Mouse (Mus musculus): ENCODE results near the gene Ehmt2. TPM values are rescaled to one million over a fixed set of nuclear protein-coding genes. Genes with fewer than 3 reads are reported as not detected.
"Not testable (repeated sequence)": the region's sequence is repeated elsewhere in the genome, so short reads cannot be mapped to it uniquely, and the experiment has no call there.

The Ehmt2 gene
- total RNA-seq, 4 experiments from 2014 or later, result 182 to 191 (median 185) TPM

DNA sequence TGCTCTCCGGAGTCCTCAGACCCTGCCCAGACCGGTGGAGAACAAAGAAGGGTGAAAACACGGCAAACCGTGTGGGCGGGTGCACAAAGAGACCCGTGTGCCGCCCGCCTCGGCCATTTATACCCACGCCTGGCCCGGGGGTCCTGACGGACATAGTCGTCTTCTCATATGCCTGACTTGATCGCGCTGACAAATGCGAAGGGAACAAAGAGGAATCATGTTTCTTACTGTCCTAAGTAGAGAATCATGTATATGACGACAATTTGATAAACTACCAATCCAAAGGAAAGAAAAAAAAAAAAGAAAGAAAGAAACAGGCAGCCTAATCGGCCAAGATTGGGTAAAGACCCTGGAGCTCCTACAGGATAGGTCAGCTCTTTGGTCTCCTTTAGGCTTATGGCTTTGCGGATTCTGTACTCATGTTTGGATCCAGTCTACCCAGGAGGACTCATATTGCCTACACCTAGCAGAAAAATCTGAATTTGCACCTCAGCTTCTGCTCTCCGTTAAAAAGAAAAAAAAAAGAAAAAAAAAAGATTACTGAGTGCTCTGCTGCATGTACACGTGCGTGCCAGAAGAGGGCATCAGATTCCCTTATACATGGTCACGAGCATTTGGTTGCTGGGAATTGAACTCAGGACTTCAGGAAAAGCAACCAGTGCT lies 54.2 kb downstream of the Ehmt2 start:
- peak in 1 of 2 experiments; percentile 70 for DNase-seq (ENCODE audit: low spot score in 2 of 2)

DNA sequence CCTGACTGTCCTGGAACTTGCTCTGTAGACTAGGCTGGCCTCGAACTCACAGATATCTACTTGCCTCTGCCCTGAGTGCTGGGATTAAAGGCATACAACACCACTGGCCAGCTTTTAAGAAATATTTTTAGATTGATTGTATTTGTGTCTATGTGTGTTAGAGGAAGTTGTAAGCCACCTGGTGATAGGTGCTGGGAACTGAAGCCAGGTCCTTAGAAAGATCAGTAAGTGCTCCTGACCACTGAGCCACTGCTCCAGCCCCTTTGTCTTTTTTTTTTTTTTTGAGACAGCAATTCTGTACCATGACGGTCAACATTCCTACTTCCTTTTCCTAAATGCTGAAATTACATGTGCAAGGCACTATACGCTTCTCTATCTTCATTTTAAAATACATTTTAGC lies 55.0 kb downstream of the Ehmt2 start:
- DNase-seq (ENCODE audit: low spot score in 2 of 2), result no peak

DNA sequence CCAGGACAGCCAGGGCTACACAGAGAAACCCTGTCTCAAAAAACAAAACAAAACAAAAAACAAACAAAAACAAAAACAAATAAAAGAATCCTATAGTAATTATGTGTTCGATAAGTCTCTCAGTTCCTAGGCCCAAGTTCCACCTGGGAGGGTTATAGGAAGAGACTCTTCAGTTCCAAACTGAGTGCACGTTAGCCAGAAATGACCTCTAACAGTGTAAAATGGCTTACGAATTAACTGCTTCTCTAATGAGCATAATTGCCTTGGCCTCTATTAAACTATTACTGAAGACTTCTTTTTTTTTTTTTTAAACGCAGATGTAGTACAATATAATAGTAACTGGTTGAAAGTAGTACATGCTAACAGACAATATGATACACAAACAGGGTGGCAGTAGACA lies 55.6 kb downstream of the Ehmt2 start:
- DNase-seq (ENCODE audit: low spot score in 2 of 2), result no peak

DNA sequence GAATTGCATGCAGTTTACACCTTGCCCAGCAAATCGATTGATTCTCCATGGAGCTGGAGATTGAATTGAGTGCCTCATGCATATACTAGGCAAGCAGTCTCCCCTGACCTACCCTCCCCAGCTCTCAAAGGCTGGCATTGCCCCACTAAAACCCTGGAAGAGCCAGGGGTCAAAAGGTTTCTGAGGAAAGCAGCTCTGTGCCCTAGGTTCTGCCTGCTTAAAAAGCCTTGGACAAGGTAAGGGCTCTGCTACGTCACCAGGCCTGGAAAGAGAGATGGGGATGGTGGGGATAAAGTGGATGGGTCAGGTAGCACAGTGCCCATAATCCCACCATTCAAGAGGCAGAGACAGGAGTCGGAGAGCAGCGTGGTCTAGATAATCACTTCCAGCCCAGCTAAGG lies 56.6 kb downstream of the Ehmt2 start:
- no peak for DNase-seq (ENCODE audit: low spot score in 2 of 2)

DNA sequence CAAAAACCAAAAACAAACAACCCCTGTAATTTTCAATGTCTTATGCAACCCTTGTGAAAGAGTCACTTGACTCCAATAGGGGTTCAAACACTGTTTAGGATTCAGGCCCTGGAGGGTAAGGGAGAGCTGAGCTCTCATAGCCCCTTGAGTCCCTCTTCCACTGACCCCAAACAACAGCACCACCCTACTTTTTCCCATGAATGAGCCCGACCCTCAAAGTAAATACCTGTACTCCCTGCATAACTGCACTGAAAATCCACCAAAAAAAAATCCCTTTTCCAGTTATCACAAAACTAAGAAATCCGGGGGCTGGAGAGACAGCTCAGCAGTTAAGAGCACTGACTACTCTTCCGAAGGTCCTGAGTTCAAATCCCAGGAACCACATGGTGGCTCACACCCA lies 57.6 kb downstream of the Ehmt2 start:
- DNase-seq (ENCODE audit: low spot score in 2 of 2), result no peak

DNA sequence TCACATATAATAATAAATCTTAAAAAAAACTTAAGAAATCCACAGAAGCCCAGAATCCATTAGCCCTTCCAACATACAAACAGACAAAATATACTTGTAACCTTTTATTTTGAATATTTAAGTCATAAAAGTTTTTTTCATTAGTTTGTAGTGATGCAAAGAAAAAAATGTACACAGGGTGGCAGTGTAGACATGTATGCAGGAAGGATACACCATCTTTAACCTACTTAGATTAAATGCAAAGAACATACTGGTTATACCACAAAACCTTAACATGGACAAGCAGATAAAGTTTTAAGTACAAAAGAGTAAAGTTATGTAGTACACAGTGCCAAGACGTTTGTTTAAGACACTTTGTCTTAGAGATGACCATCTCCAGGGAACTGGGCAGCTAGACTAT lies 58.1 kb downstream of the Ehmt2 start:
- no peak for DNase-seq (ENCODE audit: low spot score in 2 of 2)

DNA sequence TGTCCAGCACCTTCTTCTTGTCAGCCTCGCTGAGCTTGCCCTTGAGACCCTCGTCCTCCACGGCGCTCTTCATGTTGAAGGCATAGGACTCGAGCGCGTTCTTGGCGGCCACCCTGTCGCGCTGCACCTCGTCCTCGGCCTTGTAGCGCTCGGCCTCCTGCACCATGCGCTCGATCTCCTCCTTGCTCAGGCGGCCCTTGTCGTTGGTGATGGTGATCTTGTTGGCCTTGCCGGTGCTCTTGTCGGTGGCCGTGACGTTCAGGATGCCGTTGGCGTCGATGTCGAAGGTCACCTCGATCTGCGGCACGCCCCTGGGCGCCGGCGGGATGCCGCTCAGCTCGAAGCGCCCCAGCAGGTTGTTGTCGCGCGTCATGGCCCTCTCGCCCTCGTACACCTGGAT lies 59.0 kb downstream of the Ehmt2 start:
- not testable (repeated sequence) for DNase-seq (ENCODE audit: low spot score in 2 of 2)

DNA sequence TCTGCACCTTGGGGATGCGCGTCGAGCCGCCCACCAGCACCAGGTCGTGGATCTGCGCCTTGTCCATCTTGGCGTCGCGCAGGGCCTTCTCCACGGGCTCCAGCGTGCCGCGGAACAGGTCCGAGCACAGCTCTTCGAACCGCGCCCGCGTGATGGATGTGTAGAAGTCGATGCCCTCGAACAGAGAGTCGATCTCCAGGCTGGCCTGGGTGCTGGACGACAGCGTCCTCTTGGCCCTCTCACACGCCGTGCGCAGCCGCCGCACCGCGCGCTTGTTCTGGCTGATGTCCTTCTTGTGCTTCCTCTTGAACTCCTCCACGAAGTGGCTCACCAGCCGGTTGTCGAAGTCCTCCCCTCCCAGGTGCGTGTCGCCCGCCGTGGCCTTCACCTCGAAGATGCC lies 59.7 kb downstream of the Ehmt2 start:
- not testable (repeated sequence) for DNase-seq (ENCODE audit: low spot score in 2 of 2)

DNA sequence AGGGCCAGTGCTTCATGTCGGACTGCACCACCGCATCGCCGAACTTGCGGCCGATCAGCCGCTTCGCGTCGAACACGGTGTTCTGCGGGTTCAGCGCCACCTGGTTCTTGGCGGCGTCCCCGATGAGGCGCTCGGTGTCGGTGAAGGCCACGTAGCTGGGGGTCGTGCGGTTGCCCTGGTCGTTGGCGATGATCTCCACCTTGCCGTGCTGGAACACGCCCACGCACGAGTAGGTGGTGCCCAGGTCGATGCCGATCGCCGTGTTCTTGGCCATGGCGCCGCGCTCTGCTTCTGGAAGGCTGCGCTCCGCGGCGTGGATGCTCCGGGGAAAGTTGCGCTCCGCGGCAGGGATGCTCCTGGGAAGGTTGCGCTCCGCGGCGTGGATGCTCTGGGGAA lies 60.5 kb downstream of the Ehmt2 start:
- DNase-seq (ENCODE audit: low spot score in 2 of 2), result not testable (repeated sequence)

DNA sequence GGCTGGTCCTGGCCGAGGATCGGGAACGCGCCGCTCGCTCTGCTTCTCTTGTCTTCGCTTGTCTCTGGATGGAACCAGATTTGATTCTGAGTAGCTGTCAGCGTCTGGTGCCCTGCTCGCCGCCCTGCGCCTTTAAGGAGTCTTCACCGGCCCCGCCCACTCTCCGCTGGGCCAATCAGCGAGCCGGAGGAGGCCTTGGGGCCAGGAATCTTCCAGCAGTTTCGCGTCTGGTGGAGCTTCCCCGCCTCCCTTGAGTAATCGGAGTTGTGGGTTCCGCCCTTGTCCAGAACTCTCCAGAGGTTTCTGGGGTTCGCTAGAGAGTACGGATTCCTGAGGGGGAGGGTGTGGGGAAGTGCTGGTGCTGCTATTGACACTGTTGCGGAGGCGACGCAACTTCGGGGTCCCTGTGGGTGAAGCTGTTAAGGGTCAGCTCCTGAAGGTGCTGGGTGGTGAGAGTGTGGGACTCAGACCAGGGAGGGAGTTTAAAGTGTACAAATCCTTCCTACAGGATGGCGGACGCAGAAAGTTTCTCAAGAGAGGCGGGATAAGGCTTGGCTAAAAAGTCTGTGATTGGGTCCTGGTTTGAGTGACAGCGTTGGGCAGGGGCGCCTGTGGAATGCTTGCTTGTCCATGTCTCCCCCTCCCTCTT lies 61.0 kb downstream of the Ehmt2 start, which contains the start of gene Hspa1b:
Gene Hspa1b, minus strand, starts transcription at position 109 of the 649 bp plus-strand sequence.
- peak; percentile 71 to 83 for DNase-seq (ENCODE audit: low spot score in 2 of 2)

DNA sequence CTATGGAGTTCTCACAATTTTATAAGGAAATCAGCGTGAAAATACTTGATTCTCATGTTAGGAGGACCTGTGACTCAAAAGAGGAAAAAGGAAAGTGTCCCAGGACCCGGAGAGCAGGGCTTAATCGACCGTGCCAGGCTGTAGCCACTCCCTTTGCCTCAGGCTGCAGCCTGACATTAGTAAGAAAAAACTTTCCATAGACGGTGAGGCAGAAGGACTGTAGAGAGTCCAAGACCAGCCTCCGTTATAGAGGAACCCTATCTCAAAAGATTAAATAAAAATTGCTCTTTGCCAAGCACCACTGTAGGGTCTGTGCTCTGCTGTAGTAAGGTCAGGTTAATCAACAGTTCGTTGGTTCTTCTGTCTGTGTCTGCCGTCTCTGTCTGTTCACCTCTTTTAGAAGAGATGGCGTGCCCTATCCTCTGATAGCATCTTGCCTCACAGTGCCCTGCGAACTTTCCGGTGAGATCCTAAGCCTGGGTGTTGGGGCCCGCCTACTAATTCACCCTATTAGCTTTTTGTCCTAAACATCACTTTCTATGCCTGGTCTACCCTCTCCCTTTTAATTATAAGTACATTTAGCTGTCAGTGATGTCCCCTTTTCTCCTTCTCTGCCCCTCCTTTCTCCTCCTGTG lies 61.7 kb downstream of the Ehmt2 start:
- no peak for DNase-seq (ENCODE audit: low spot score in 2 of 2)

DNA sequence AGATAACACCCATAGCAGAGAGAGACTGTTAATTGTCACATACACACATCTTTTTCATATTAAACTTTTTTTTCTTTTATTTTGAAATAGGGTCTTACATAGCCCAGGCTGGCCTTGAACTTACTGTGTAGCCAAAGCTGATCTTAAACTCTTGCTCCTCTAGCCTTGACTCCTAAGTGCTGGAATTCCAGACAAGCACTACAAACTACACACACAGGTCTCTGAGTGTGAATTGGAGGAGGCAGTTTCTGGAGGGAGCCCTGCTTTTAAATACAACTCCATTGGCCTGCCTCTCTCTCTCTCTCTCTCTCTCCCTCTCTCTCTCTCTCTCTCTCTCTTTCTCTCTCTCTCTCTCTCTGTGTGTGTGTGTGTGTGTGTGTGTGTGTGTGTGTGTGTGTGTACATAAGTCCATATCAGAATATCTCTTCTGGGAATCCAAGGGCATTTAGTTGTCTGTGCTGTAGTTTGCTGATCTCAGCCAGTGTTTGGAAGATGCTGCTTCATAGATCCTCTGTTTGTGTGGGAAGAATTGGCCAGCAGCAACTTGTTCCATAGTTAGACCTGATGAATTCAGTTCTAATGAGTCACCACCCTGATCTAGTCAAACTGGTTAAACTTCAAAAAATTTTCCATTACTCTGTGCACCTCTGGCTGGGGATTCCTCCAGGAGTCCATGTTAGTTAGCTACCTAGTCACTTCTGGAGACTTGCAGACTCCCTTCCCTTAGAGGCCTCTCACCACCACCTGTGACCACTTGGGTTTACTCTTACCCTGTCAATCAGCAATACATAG lies 62.6 kb downstream of the Ehmt2 start:
- DNase-seq (ENCODE audit: low spot score in 2 of 2), result no peak

DNA sequence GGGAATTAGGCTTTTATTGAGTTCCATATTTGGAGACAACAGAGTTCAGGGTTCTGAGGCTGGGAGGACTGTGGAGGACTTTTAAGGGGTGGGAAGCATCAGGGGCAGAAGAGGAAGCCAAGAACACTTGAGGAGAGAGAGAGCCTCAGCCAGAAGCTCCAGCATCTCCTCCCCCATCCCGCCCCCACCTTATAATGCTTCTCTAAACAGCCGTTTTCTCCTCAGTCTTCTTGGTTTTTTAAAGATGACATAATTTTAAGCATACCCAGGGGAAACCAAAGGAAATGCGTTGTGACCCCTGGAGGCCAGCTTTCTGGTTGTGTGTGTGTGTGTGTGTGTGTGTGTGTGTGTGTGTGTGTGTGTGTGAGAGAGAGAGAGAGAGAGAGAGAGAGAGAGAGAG lies 63.9 kb downstream of the Ehmt2 start:
- DNase-seq (ENCODE audit: low spot score in 2 of 2), result no peak

DNA sequence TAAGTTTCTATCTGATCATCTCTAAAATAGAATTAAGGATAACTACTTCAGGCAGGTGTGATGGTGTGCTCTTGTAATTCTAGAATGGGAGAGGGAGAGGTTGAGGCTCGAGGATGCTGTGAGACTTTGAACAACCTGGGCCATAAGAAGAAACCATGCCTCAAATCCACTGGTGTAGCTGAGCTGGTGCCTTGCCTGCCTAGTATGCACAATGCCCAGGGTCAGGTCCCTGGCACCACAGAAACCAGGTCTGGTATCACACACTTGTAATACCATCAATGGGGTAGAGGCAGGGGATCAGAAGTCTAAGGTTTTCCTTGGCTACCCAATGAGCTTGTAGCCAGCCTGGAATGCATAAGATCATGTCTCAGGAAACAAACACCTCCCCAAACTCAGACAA lies 64.6 kb downstream of the Ehmt2 start:
- no peak for DNase-seq (ENCODE audit: low spot score in 2 of 2)

Small RNA genes within 50 kb of the gene (microRNA-seq; reads per million reads assigned to microRNA genes)
- gene Mir6972, result 0 reads per million in 2 experiments

Other genes starting within 250 kb of the Ehmt2 start
- 1 to 10 TPM; 2.5 to 3.1 (median 2.8) TPM for gene Tnxb, start 227.9 kb upstream of the Ehmt2 start, total RNA-seq (2022)
- 100 to 1,000 TPM in 2 of 4 experiments, 10 to 100 TPM in 2; 27.2 to 188 (median 81.4) TPM for gene C4b, start 154.6 kb upstream of the Ehmt2 start, total RNA-seq (2022)
- 1 to 10 TPM in 2 of 4 experiments, not detected in 2; 3.1 to 3.7 TPM for gene Cyp21a1, start 93.9 kb upstream of the Ehmt2 start, total RNA-seq (2022)
- gene Stk19, start 61.5 kb upstream of the Ehmt2 start, total RNA-seq (2022), result 10 to 100 TPM; 45.3 to 49.5 (median 47.7) TPM
- gene Dxo, start 61.5 kb upstream of the Ehmt2 start, total RNA-seq (2022), result 10 to 100 TPM; 31.8 to 37.2 (median 34.0) TPM
- gene Skiv2l, start 48.3 kb upstream of the Ehmt2 start, total RNA-seq (2022), result 10 to 100 TPM; 61.1 to 73.1 (median 67.3) TPM
- gene Nelfe, start 48.1 kb upstream of the Ehmt2 start, total RNA-seq (2022), result 10 to 100 TPM; 34.8 to 38.3 (median 37.2) TPM
- under 1 TPM in 1 of 4 experiments, not detected in 3; 0.43 TPM for gene Cfb, start 36.0 kb upstream of the Ehmt2 start, total RNA-seq (2022)
- gene Zbtb12, start 19.0 kb upstream of the Ehmt2 start, total RNA-seq (2022), result 1 to 10 TPM; 8.3 to 9.1 (median 9.0) TPM
- gene Gm20547, start 16.4 kb upstream of the Ehmt2 start, total RNA-seq (2022), result not detected
- gene C2, start 204 bp upstream of the Ehmt2 start, total RNA-seq (2022), result 1 to 10 TPM; 1.6 to 5.9 (median 4.0) TPM
- gene Slc44a4, start 16.0 kb downstream of the Ehmt2 start, total RNA-seq (2022), result under 1 TPM; 0.33 to 0.66 (median 0.51) TPM
- gene Neu1, start 32.8 kb downstream of the Ehmt2 start, total RNA-seq (2022), result 10 to 100 TPM; 40.1 to 44.4 (median 42.7) TPM
- 10 to 100 TPM in 2 of 4 experiments, 1 to 10 TPM in 2; 6.9 to 13.1 (median 10.4) TPM for gene Hspa1b, start 60.8 kb downstream of the Ehmt2 start, total RNA-seq (2022)
- not detected for gene Gm20481, start 71.4 kb downstream of the Ehmt2 start, total RNA-seq (2022)
- 10 to 100 TPM; 11.9 to 17.5 (median 13.7) TPM for gene Hspa1a, start 73.7 kb downstream of the Ehmt2 start, total RNA-seq (2022)
- under 1 TPM; 0.24 to 0.72 (median 0.58) TPM for gene Hspa1l, start 74.2 kb downstream of the Ehmt2 start, total RNA-seq (2022)
- 10 to 100 TPM; 14.1 to 22.5 (median 17.3) TPM for gene Lsm2, start 83.4 kb downstream of the Ehmt2 start, total RNA-seq (2022)
- 10 to 100 TPM; 43.5 to 53.0 (median 48.2) TPM for gene Vars, start 102.5 kb downstream of the Ehmt2 start, total RNA-seq (2022)
- gene Vwa7, start 118.1 kb downstream of the Ehmt2 start, total RNA-seq (2022), result 1 to 10 TPM in 3 of 4 experiments, under 1 TPM in 1; 0.95 to 1.5 (median 1.3) TPM
- gene Sapcd1, start 129.5 kb downstream of the Ehmt2 start, total RNA-seq (2022), result under 1 TPM in 2 of 4 experiments, not detected in 2; 0.59 to 0.67 TPM
- gene Msh5, start 148.3 kb downstream of the Ehmt2 start, total RNA-seq (2022), result 1 to 10 TPM in 1 of 4 experiments, under 1 TPM in 2, not detected in 1; 0.34 to 1.2 (median 0.78) TPM
- gene Clic1, start 151.5 kb downstream of the Ehmt2 start, total RNA-seq (2022), result 10 to 100 TPM; 10.2 to 18.3 (median 11.8) TPM
- 10 to 100 TPM; 13.1 to 20.2 (median 14.8) TPM for gene Ddah2, start 160.6 kb downstream of the Ehmt2 start, total RNA-seq (2022)
- gene Ly6g6c, start 166.9 kb downstream of the Ehmt2 start, total RNA-seq (2022), result not detected
- gene Mpig6b, start 167.7 kb downstream of the Ehmt2 start, total RNA-seq (2022), result under 1 TPM in 1 of 4 experiments, not detected in 3; 0.15 TPM
- gene Ly6g6e, start 178.4 kb downstream of the Ehmt2 start, total RNA-seq (2022), result 1 to 10 TPM; 3.7 to 4.9 (median 4.0) TPM
- 1 to 10 TPM in 3 of 4 experiments, under 1 TPM in 1; 0.70 to 1.8 (median 1.3) TPM for gene Ly6g6d, start 179.6 kb downstream of the Ehmt2 start, total RNA-seq (2022)
- gene Ly6g6f, start 187.1 kb downstream of the Ehmt2 start, total RNA-seq (2022), result under 1 TPM in 2 of 4 experiments, not detected in 2; 0.50 to 0.54 TPM
- gene Abhd16a, start 190.8 kb downstream of the Ehmt2 start, total RNA-seq (2022), result 100 to 1,000 TPM; 117 to 125 (median 121) TPM
- gene Ly6g5c, start 209.8 kb downstream of the Ehmt2 start, total RNA-seq (2022), result not detected
- under 1 TPM; 0.32 to 1.00 (median 0.46) TPM for gene Ly6g5b, start 217.0 kb downstream of the Ehmt2 start, total RNA-seq (2022)
- 10 to 100 TPM; 19.7 to 24.5 (median 22.8) TPM for gene Gpank1, start 223.0 kb downstream of the Ehmt2 start, total RNA-seq (2022)
- gene Csnk2b, start 223.6 kb downstream of the Ehmt2 start, total RNA-seq (2022), result 100 to 1,000 TPM; 188 to 228 (median 194) TPM
- 10 to 100 TPM; 25.6 to 34.3 (median 30.1) TPM for gene D17H6S53E, start 227.9 kb downstream of the Ehmt2 start, total RNA-seq (2022)
- not detected for gene Apom, start 233.6 kb downstream of the Ehmt2 start, total RNA-seq (2022)
- 100 to 1,000 TPM; 263 to 306 (median 290) TPM for gene Bag6, start 236.7 kb downstream of the Ehmt2 start, total RNA-seq (2022)

Measured in left cerebral cortex, adult 8-10 months (tissue).